Mouse (Mus musculus): ENCODE results near the gene Cecr2. TPM values are rescaled to one million over a fixed set of nuclear protein-coding genes. Genes with fewer than 3 reads are reported as not detected.
"Not testable (repeated sequence)": the region's sequence is repeated elsewhere in the genome, so short reads cannot be mapped to it uniquely, and the experiment has no call there.

Gene Cecr2
- total and polyA plus RNA-seq, 3 experiments = 2.5 to 24.9 (median 6.2) TPM

- no peaks in the 10 kb centered on the region for H3K9me3 ChIP-seq (replicated peaks)
- no peak for ATAC-seq (ENCODE audit: extremely low read depth, insufficient number of reproducible peaks, low FRiP score, poor library complexity, severe bottlenecking)
- no peak overlapping the region for H3K4me3 ChIP-seq (ENCODE audit: low read depth, low read length)
- H3K4me1 ChIP-seq (ENCODE audit: insufficient read depth, low read depth, low read length) = peaks cover 53% of the 10 kb centered on the region
- TF ChIP-seq TAL1 (conservative IDR thresholded peaks at IDR 0.05; ENCODE audit: low read depth, low read length) (no peak), GATA2 (IDR thresholded peaks at IDR 0.05; ENCODE audit: borderline replicate concordance, low read depth, low read length) (no peak), GATA1 (IDR thresholded peaks at IDR 0.05; ENCODE audit: borderline replicate concordance, low read length) (no peak), POLR2AphosphoS5 (IDR thresholded peaks at IDR 0.05; ENCODE audit: insufficient replicate concordance, low read depth, low read length) (no peak), CTCF (IDR thresholded peaks at IDR 0.05; ENCODE audit: low read depth, low read length) (no peak)
- no peaks in the 10 kb centered on the region for H3K27me3 ChIP-seq (ENCODE audit: insufficient read depth, low read length)
- DNase-seq (ENCODE audit: low spot score) = no peak
- peaks cover 99% of the 10 kb centered on the region for H3K36me3 ChIP-seq (replicated peaks)
Observed at GRCm38 (mm10) chr6:120798905-120799304, 132.7 kb downstream of the Cecr2 start.

DNA sequence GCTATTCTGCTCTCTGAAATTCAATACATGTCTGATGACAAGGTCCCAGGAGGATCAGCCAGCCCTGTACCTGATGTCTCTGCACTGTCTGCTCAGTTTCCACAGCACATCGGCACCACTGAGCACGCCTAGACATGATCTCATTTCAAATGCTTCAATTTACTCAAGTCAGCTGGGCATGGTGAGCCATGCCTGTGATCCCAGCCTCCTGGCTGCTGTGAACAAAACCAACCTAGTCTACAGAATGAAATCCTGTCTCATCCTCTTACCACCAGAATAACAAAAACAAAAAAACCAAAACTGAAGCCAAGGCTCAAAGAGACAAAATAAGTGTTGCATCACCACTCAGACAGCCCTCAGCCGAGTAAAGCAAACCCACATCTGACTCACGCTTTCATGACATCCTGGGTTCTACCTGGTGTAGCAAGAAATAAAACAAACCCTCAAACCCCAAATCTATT is 133.4 kb downstream of the Cecr2 start:
- no peak for DNase-seq (ENCODE audit: low spot score)
- TF ChIP-seq TAL1 (conservative IDR thresholded peaks at IDR 0.05; ENCODE audit: low read depth, low read length) = no peak
- no peak for TF ChIP-seq GATA2 (IDR thresholded peaks at IDR 0.05; ENCODE audit: borderline replicate concordance, low read depth, low read length)
- no peak for TF ChIP-seq GATA1 (IDR thresholded peaks at IDR 0.05; ENCODE audit: borderline replicate concordance, low read length)
- no peak for TF ChIP-seq CTCF (IDR thresholded peaks at IDR 0.05; ENCODE audit: low read depth, low read length)
- TF ChIP-seq POLR2AphosphoS5 (IDR thresholded peaks at IDR 0.05; ENCODE audit: insufficient replicate concordance, low read depth, low read length) = no peak
- H3K36me3 ChIP-seq (replicated peaks) = peaks cover 99% of the 10 kb centered on the region
- H3K4me3 ChIP-seq (ENCODE audit: low read depth, low read length) = no peak overlapping the region
- H3K9me3 ChIP-seq (replicated peaks) = no peaks in the 10 kb centered on the region
- ATAC-seq (ENCODE audit: extremely low read depth, insufficient number of reproducible peaks, low FRiP score, poor library complexity, severe bottlenecking) = no peak
- peaks cover 48% of the 10 kb centered on the region for H3K4me1 ChIP-seq (ENCODE audit: insufficient read depth, low read depth, low read length)
- H3K27me3 ChIP-seq (ENCODE audit: insufficient read depth, low read length) = no peaks in the 10 kb centered on the region

DNA sequence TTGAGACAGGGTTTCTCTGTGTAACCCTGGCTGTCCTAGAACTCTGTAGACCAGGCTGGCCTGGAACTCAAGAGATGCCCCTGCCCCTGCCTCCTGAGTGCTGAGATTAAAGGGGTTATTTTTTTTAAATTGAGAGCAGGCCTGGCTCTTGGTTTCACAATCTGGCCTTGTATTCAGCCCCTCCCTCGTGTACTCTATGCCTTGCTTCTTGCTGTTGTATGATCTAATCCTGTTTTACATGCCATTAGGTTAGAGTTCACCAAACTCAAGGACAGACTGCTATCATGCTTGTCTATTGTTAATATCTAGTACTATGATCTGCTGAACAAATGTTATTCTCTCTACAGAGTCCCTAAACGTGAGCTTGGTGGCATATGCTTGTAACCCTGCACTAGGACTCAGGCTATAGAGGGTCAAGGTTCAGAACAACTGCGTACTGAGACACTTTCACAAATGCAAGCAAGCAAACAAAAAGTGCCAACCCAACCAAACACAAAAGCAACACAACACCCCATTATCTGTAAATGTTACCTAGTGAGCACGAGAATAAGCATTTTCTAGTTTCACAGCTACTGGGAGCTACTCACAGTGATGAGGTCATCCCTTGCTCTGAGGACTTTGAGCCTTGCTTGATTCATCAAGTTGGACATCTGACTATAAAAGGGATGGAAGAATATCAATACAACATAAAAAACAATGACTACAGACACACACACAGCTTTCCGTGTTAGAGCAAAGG is 141.0 kb downstream of the Cecr2 start:
- H3K27me3 ChIP-seq (ENCODE audit: insufficient read depth, low read length) = no peaks in the 10 kb centered on the region
- peaks cover 97% of the 10 kb centered on the region for H3K36me3 ChIP-seq (replicated peaks)
- no peak for TF ChIP-seq GATA2 (IDR thresholded peaks at IDR 0.05; ENCODE audit: borderline replicate concordance, low read depth, low read length)
- no peak for TF ChIP-seq CTCF (IDR thresholded peaks at IDR 0.05; ENCODE audit: low read depth, low read length)
- no peak for TF ChIP-seq POLR2AphosphoS5 (IDR thresholded peaks at IDR 0.05; ENCODE audit: insufficient replicate concordance, low read depth, low read length)
- TF ChIP-seq GATA1 (IDR thresholded peaks at IDR 0.05; ENCODE audit: borderline replicate concordance, low read length) = no peak
- no peak for TF ChIP-seq TAL1 (conservative IDR thresholded peaks at IDR 0.05; ENCODE audit: low read depth, low read length)
- ATAC-seq (ENCODE audit: extremely low read depth, insufficient number of reproducible peaks, low FRiP score, poor library complexity, severe bottlenecking) (no peak), DNase-seq (ENCODE audit: low spot score) (no peak)
- peaks cover 11% of the 10 kb centered on the region for H3K4me1 ChIP-seq (ENCODE audit: insufficient read depth, low read depth, low read length)
- no peak overlapping the region for H3K4me3 ChIP-seq (ENCODE audit: low read depth, low read length)
- no peaks in the 10 kb centered on the region for H3K9me3 ChIP-seq (replicated peaks)

GRCm38 (mm10) chr6:120807738-120808081 is 141.5 kb downstream of the Cecr2 start:
- no peak overlapping the region for H3K4me3 ChIP-seq (ENCODE audit: low read depth, low read length)
- H3K36me3 ChIP-seq (replicated peaks) = peaks cover 91% of the 10 kb centered on the region
- ATAC-seq (ENCODE audit: extremely low read depth, insufficient number of reproducible peaks, low FRiP score, poor library complexity, severe bottlenecking) (no peak), DNase-seq (ENCODE audit: low spot score) (no peak)
- no peaks in the 10 kb centered on the region for H3K27me3 ChIP-seq (ENCODE audit: insufficient read depth, low read length)
- peaks cover 11% of the 10 kb centered on the region for H3K4me1 ChIP-seq (ENCODE audit: insufficient read depth, low read depth, low read length)
- TF ChIP-seq TAL1 (conservative IDR thresholded peaks at IDR 0.05; ENCODE audit: low read depth, low read length) (no peak), GATA2 (IDR thresholded peaks at IDR 0.05; ENCODE audit: borderline replicate concordance, low read depth, low read length) (no peak), CTCF (IDR thresholded peaks at IDR 0.05; ENCODE audit: low read depth, low read length) (no peak), POLR2AphosphoS5 (IDR thresholded peaks at IDR 0.05; ENCODE audit: insufficient replicate concordance, low read depth, low read length) (no peak)
- no peaks in the 10 kb centered on the region for H3K9me3 ChIP-seq (replicated peaks)

GRCm38 (mm10) chr6:120811999-120812398 is 145.8 kb downstream of the Cecr2 start:
- Histone ChIP-seq H3K36me3 (replicated peaks) (peaks cover 49% of the 10 kb centered on the region), H3K4me1 (ENCODE audit: insufficient read depth, low read depth, low read length) (peaks cover 11% of the 10 kb centered on the region)
- H3K27me3 ChIP-seq (ENCODE audit: insufficient read depth, low read length); ATAC-seq (ENCODE audit: extremely low read depth, insufficient number of reproducible peaks, low FRiP score, poor library complexity, severe bottlenecking); DNase-seq (ENCODE audit: low spot score); H3K4me3 ChIP-seq (ENCODE audit: low read depth, low read length); H3K9me3 ChIP-seq (replicated peaks): not testable (repeated sequence)

DNA sequence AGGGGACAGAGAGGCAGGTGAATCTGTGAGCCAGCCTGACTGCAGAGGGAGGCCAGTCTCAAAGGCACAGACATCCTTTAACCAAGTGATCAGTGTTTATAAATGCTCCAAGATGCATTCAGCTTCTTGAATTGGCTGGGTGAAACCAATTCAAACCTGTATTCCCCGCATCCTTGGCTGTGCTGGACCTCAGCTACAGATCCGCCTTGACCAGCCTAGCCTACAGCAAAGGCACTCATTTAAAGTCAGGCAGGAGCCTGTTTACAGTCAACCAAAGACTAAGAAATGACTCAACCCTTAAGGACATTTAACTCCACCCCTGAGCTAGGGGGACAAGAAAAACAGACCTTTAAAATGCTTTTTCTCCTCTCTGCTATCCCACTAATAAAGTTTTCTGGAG is 153.1 kb downstream of the Cecr2 start:
- Histone ChIP-seq H3K4me1 (ENCODE audit: insufficient read depth, low read depth, low read length) (peaks cover 47% of the 10 kb centered on the region), H3K4me3 (ENCODE audit: low read depth, low read length) (no peak overlapping the region; the same call in 1 of the 2 replicates), H3K36me3 (replicated peaks) (peaks cover 30% of the 10 kb centered on the region), H3K27me3 (ENCODE audit: insufficient read depth, low read length) (no peaks in the 10 kb centered on the region), H3K9me3 (replicated peaks) (no peaks in the 10 kb centered on the region)
- DNase-seq (ENCODE audit: low spot score) = no peak
- TF ChIP-seq CTCF (IDR thresholded peaks at IDR 0.05; ENCODE audit: low read depth, low read length) (no peak), POLR2AphosphoS5 (IDR thresholded peaks at IDR 0.05; ENCODE audit: insufficient replicate concordance, low read depth, low read length) (no peak), TAL1 (conservative IDR thresholded peaks at IDR 0.05; ENCODE audit: low read depth, low read length) (no peak), GATA1 (IDR thresholded peaks at IDR 0.05; ENCODE audit: borderline replicate concordance, low read length) (no peak), GATA2 (IDR thresholded peaks at IDR 0.05; ENCODE audit: borderline replicate concordance, low read depth, low read length) (no peak)
- ATAC-seq (ENCODE audit: extremely low read depth, insufficient number of reproducible peaks, low FRiP score, poor library complexity, severe bottlenecking) = no peak
